Mouse (Mus musculus): ENCODE results near the gene Rps25. TPM values are rescaled to one million over a fixed set of nuclear protein-coding genes. Genes with fewer than 3 reads are reported as not detected.
"Not testable (repeated sequence)": the region's sequence is repeated elsewhere in the genome, so short reads cannot be mapped to it uniquely, and the experiment has no call there.

Rps25 gene
- polyA plus RNA-seq, 1 experiment: 559 TPM

DNA sequence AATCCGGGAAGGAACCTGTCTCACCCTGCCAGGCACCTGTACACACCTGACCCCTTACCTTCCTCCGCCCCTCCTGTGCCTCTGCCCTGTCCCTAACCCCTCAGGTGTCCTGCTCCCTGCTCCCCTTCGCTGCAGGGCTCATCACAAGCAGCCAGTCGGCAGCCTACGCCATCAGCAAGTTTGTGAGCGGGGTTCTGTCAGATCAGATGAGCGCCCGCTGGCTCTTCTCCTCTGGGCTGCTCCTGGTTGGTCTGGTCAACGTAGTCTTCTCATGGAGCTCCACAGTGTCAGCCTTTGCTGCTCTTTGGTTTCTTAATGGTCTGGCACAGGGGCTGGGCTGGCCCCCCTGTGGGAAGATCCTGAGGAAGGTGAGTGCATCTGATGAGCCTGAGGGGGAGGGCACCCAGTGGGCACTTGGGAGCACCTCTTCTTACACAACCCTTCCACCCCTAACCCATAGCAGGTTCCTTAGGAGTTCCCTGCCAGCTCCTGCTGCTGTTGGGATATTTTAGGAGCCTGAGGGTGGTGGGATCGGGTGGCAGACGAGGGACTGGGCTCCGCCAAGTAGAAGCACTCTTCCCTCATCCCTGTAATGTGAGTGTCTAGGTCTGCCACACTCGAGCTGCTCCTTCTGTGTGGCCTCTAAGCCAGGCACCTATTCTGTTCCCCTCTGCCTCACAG is 7.7 kb upstream of the Rps25 start:
- TF ChIP-seq POLR2A (IDR thresholded peaks at IDR 0.05; ENCODE audit: extremely low read depth, insufficient read depth, low read length) (no peak), CTCF (IDR thresholded peaks at IDR 0.05; ENCODE audit: extremely low read depth, insufficient read depth, low read length) (no peak)
- Histone ChIP-seq H3K4me3 (ENCODE audit: insufficient read depth, low read length) (peak overlapping the region; percentile 59; the same call in 1 of the 2 replicates), H3K4me1 (ENCODE audit: control insufficient read depth, insufficient read depth, low read length) (peaks cover 4% of the 10 kb centered on the region), H3K27ac (ENCODE audit: insufficient read depth, low read length) (no peak overlapping the region)

DNA sequence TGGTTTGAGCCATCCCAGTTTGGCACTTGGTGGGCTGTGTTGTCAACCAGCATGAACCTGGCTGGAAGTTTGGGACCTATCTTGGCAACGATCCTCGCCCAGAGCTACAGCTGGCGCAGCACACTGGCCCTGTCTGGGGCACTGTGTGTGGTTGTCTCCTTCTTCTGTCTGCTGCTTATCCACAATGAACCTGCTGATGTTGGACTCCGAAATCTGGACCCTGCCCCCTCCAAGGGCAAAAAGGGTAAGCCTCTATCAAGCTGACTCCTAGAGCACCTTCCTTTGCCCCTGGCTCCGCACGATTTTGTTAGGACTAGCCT is 7.2 kb upstream of the Rps25 start:
- TF ChIP-seq CTCF (IDR thresholded peaks at IDR 0.05; ENCODE audit: extremely low read depth, insufficient read depth, low read length) (no peak), POLR2A (IDR thresholded peaks at IDR 0.05; ENCODE audit: extremely low read depth, insufficient read depth, low read length) (no peak)
- Histone ChIP-seq H3K27ac (ENCODE audit: insufficient read depth, low read length) (no peak overlapping the region), H3K4me3 (ENCODE audit: insufficient read depth, low read length) (no peak overlapping the region), H3K4me1 (ENCODE audit: control insufficient read depth, insufficient read depth, low read length) (peaks cover 4% of the 10 kb centered on the region)

DNA sequence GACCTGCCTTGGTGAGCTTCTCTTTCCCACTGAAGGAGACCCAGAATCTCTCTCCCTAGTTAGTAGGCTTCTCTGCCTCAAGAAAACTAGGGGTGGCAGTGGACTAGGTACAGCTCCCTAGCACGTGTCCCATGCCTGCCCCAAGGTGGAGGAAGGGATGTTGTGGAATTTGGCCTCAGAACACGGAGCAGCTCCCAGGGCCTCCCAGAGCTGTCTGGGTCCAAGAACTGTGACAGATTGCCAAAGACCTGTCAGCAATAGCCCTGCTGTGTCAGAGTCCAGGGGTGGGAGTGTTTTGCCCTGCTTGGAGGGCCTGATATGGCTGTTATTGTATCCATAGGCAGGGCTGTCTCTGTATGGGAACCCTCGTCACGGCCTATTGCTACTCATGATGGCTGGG is 5.9 kb upstream of the Rps25 start:
- H3K4me1 ChIP-seq (ENCODE audit: control insufficient read depth, insufficient read depth, low read length): peaks cover 4% of the 10 kb centered on the region
- H3K27ac ChIP-seq (ENCODE audit: insufficient read depth, low read length): no peak overlapping the region
- TF ChIP-seq CTCF (IDR thresholded peaks at IDR 0.05; ENCODE audit: extremely low read depth, insufficient read depth, low read length) (no peak), POLR2A (IDR thresholded peaks at IDR 0.05; ENCODE audit: extremely low read depth, insufficient read depth, low read length) (no peak)
- no peak overlapping the region for H3K4me3 ChIP-seq (ENCODE audit: insufficient read depth, low read length)

DNA sequence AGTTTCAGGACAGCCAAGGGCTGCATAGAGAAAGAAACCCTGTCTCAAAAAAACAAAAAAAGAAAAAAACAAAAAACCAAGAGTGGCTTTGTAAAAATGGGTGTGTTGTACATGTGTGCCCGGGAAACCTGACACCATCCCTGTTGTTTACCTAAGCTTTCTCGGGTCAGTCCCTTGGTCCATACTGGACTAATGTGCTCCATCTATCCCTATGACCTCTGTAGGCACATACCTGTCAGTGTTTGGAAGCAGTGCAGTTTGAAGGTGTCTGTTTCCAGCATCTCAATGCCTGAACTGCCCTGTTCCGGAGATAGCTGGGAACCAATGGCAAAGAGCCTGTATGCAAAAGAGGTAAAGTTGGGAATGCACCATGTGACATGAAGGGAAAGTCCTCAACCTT is 1.9 kb upstream of the Rps25 start:
- no peak overlapping the region for H3K4me3 ChIP-seq (ENCODE audit: insufficient read depth, low read length)
- no peak overlapping the region for H3K27ac ChIP-seq (ENCODE audit: insufficient read depth, low read length)
- no peaks in the 10 kb centered on the region for H3K4me1 ChIP-seq (ENCODE audit: control insufficient read depth, insufficient read depth, low read length)
- no peak for TF ChIP-seq POLR2A (IDR thresholded peaks at IDR 0.05; ENCODE audit: extremely low read depth, insufficient read depth, low read length)
- no peak for TF ChIP-seq CTCF (IDR thresholded peaks at IDR 0.05; ENCODE audit: extremely low read depth, insufficient read depth, low read length)

DNA sequence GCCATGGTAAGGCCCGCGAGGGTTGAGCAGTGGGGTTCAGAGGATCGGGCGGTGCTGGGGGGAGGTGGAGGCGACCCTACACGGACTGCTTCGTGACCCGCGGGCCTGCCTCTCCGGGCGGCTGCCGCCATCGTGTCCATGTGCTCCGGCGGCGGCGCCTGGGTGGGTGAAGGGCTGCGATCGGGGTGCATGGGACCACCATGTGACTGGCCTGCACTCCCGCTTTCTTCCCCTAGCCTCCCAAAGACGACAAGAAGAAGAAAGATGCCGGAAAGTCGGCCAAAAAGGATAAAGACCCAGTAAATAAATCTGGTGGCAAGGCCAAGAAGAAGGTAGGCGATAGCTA is 786 bp downstream of the Rps25 start:
- Histone ChIP-seq H3K4me3 (ENCODE audit: insufficient read depth, low read length) (peak overlapping the region; percentile 91), H3K27ac (ENCODE audit: insufficient read depth, low read length) (no peak overlapping the region), H3K4me1 (ENCODE audit: control insufficient read depth, insufficient read depth, low read length) (no peaks in the 10 kb centered on the region)
- TF ChIP-seq POLR2A (IDR thresholded peaks at IDR 0.05; ENCODE audit: extremely low read depth, insufficient read depth, low read length) (no peak), CTCF (IDR thresholded peaks at IDR 0.05; ENCODE audit: extremely low read depth, insufficient read depth, low read length) (no peak)

DNA sequence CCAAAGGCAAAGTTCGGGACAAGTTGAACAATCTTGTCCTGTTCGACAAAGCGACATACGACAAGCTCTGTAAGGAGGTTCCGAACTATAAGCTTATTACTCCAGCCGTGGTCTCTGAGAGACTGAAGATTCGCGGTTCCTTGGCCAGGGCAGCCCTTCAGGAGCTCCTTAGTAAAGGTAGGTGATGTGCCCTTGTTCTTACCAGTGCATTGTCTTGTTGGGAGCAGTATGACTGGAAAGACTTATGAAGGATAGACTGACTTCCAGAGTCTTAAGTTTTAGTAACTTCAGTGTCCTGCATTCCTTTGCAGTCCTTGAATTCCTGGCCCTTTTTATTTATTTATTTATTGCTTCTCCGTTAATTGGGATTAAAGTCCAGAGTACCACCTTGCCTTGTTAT is 1.8 kb downstream of the Rps25 start:
- not testable (repeated sequence) for H3K27ac ChIP-seq (ENCODE audit: insufficient read depth, low read length); H3K4me3 ChIP-seq (ENCODE audit: insufficient read depth, low read length); H3K4me1 ChIP-seq (ENCODE audit: control insufficient read depth, insufficient read depth, low read length)

DNA sequence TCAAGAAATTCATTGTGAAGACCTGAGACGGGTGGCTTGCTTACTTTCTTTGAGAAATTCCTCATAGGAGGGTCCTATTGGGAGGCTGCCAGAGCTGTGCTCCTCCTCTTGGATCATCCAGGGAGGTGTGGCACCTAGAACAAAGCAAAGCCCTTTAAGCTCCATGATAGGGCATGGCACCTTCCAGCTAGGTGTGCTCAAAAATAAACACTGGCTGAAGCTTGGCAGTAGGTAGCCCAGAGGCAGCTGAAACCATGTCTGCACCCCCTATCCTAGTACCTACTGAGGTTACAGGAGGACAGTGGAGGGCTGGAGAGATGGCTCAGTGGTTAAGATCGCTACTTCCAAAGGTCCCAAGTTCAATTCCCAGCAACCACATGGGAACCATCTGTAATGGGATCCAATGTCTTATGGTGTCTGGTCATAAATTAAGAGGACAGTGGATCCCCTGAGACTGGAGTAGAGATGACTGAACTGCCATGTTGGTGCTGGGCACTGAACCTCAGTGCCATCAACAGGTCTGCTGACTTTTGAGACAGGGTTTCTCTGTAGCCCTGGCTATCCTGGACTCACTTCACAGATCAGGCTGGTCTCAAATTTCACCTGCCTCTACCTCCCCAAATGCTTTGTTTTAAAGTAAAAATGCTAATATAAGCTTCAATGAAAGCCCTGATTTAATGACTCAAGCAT is 3.9 kb downstream of the Rps25 start:
- TF ChIP-seq CTCF (IDR thresholded peaks at IDR 0.05; ENCODE audit: extremely low read depth, insufficient read depth, low read length): no peak
- TF ChIP-seq POLR2A (IDR thresholded peaks at IDR 0.05; ENCODE audit: extremely low read depth, insufficient read depth, low read length): no peak
- Histone ChIP-seq H3K4me3 (ENCODE audit: insufficient read depth, low read length) (no peak overlapping the region), H3K27ac (ENCODE audit: insufficient read depth, low read length) (no peak overlapping the region), H3K4me1 (ENCODE audit: control insufficient read depth, insufficient read depth, low read length) (no peaks in the 10 kb centered on the region)

DNA sequence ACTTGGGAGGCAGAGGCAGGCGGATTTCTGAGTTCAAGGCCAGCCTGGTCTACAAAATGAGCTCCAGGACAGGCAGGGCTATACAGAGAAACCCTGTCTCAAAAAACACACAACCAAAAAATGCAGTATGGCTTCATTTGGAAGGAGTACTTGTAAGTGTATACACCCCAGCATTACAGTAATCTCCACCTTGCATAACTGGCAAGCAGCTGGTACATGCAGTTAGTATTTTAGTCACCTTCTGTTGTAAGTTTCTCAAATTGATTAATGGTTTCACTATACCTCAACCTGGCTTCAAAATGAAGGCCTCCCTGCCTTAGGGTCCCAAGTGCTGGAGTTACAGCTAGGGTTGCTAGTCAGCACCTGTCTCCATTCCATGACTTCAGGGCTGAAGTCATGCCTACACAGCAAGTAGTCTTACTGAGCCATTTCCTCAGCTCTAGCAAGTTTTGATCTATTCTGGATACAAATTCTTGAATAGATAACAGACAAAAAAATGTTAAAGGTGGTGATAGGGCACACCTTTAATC is 4.7 kb downstream of the Rps25 start:
- no peaks in the 10 kb centered on the region for H3K4me1 ChIP-seq (ENCODE audit: control insufficient read depth, insufficient read depth, low read length)
- H3K4me3 ChIP-seq (ENCODE audit: insufficient read depth, low read length): no peak overlapping the region
- TF ChIP-seq CTCF (IDR thresholded peaks at IDR 0.05; ENCODE audit: extremely low read depth, insufficient read depth, low read length): no peak
- TF ChIP-seq POLR2A (IDR thresholded peaks at IDR 0.05; ENCODE audit: extremely low read depth, insufficient read depth, low read length): no peak
- no peak overlapping the region for H3K27ac ChIP-seq (ENCODE audit: insufficient read depth, low read length)

DNA sequence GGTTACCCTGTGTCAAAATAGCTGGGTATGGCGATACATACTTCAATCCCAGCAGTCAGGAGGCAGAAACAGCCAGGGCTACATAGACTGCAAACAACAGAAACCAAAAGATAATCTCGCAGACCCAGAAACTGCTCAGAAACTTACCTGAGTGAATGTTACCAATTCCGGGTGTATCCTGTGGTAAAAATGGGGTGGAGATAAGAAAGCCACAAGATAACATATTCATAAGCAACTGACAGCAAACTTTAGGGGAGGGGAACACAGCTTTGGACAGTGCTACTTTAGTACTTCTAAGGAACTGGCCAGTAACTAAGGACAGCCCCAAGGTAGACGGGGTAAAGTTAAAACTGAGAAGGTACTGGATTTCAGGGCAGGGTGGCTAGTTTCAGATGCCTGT is 5.4 kb downstream of the Rps25 start:
- no peak overlapping the region for H3K27ac ChIP-seq (ENCODE audit: insufficient read depth, low read length)
- no peak for TF ChIP-seq POLR2A (IDR thresholded peaks at IDR 0.05; ENCODE audit: extremely low read depth, insufficient read depth, low read length)
- no peak for TF ChIP-seq CTCF (IDR thresholded peaks at IDR 0.05; ENCODE audit: extremely low read depth, insufficient read depth, low read length)
- no peak overlapping the region for H3K4me3 ChIP-seq (ENCODE audit: insufficient read depth, low read length)
- H3K4me1 ChIP-seq (ENCODE audit: control insufficient read depth, insufficient read depth, low read length): peaks cover 2% of the 10 kb centered on the region; the same call in 1 of the 2 replicates

DNA sequence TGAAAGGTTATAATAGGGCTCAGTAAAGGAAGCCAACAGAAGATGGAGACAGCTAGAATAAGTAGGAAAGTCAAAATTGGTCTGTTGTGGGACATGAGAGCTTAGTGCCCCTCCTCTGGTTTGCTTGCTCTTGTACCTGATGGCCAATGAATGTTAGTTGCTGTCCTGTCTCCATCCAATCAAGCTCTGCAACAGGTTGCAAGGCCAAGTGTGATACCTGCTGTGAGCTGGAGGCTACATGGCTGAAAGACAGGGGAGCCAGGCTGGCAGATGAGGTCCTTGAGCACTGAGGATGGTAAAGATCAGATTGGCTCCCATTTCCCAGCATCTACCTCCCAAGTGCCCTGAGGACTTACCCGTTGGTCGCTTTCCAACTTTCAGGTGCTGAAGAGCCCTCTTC is 5.8 kb downstream of the Rps25 start:
- no peak overlapping the region for H3K27ac ChIP-seq (ENCODE audit: insufficient read depth, low read length)
- H3K4me3 ChIP-seq (ENCODE audit: insufficient read depth, low read length): no peak overlapping the region
- TF ChIP-seq CTCF (IDR thresholded peaks at IDR 0.05; ENCODE audit: extremely low read depth, insufficient read depth, low read length): no peak
- peaks cover 2% of the 10 kb centered on the region; the same call in 1 of the 2 replicates for H3K4me1 ChIP-seq (ENCODE audit: control insufficient read depth, insufficient read depth, low read length)
